Mouse (Mus musculus): ENCODE data around the gene Sigirr. TPM values are rescaled to one million over a fixed set of nuclear protein-coding genes. Genes with fewer than 3 reads are reported as not detected.
A peak's percentile ranks its signal among the peaks of the same experiment; 100 is the strongest.

Gene Sigirr
- 3.3 and 7.8 TPM in 2 replicates for polyA plus RNA-seq (2015; fragmentation: Nextera tagmentation; extraction: Ambion mirVana)

- 1% methylated on average over 56 of the region's 56 CpGs for WGBS
- Histone ChIP-seq H3K4me2 (peak within 1 kb of the TSS; percentile 77), H3K9ac (replicated peaks) (peak within 1 kb of the TSS; percentile 42), H3K36me3 (no peaks in the 10 kb centered on the region), H3K4me1 (peaks cover 13% of the 10 kb centered on the region), H3K4me3 (replicated peaks) (peak within 1 kb of the TSS; percentile 46), H3K9me3 (replicated peaks) (no peaks in the 10 kb centered on the region), H3K27me3 (replicated peaks) (peaks cover 53% of the 10 kb centered on the region), H3K27ac (replicated peaks) (no peak within 1 kb of the TSS)
- ATAC-seq (ENCODE audit: low FRiP score): peak; percentile 65
These were observed at the start of gene Sigirr for GRCm38 (mm10) chr7:141099911-141100691. Gene Sigirr (minus strand): TSS chr7:141100572.

GRCm38 (mm10) chr7:141148639-141149038 is 48.3 kb upstream of the Sigirr start:
- H3K9me3 ChIP-seq (replicated peaks): no peaks in the 10 kb centered on the region
- H3K36me3 ChIP-seq: peaks cover 49% of the 10 kb centered on the region

GRCm38 (mm10) chr7:141147044-141147443 is 46.7 kb upstream of the Sigirr start:
- no peak for ATAC-seq (ENCODE audit: low FRiP score)
- Histone ChIP-seq H3K36me3 (peaks cover 41% of the 10 kb centered on the region), H3K9me3 (replicated peaks) (no peaks in the 10 kb centered on the region), H3K4me2 (no peak overlapping the region), H3K4me3 (replicated peaks) (no peak overlapping the region), H3K27ac (replicated peaks) (no peak overlapping the region), H3K27me3 (replicated peaks) (no peaks in the 10 kb centered on the region), H3K9ac (replicated peaks) (no peak overlapping the region), H3K4me1 (no peaks in the 10 kb centered on the region)
- WGBS: 79% methylated on average over 6 of the region's 6 CpGs

More at GRCm38 (mm10) chr7:141148639-141149038, 48.3 kb upstream of the Sigirr start:
- Histone ChIP-seq H3K4me2 (no peak overlapping the region), H3K27me3 (replicated peaks) (no peaks in the 10 kb centered on the region), H3K4me3 (replicated peaks) (no peak overlapping the region), H3K4me1 (no peaks in the 10 kb centered on the region), H3K27ac (replicated peaks) (no peak overlapping the region), H3K9ac (replicated peaks) (no peak overlapping the region)
- no peak for ATAC-seq (ENCODE audit: low FRiP score)
- WGBS: 76% methylated on average over 4 of the region's 4 CpGs

- no peaks in the 10 kb centered on the region for H3K9me3 ChIP-seq (replicated peaks)
- no peaks in the 10 kb centered on the region for H3K27me3 ChIP-seq (replicated peaks)
- H3K27ac ChIP-seq (replicated peaks): no peak overlapping the region
- peaks cover 40% of the 10 kb centered on the region for H3K36me3 ChIP-seq
- no peak for ATAC-seq (ENCODE audit: low FRiP score)
- H3K9ac ChIP-seq (replicated peaks): no peak overlapping the region
- WGBS: 95% methylated on average over 12 of the region's 12 CpGs
- H3K4me1 ChIP-seq: no peaks in the 10 kb centered on the region
- no peak overlapping the region for H3K4me2 ChIP-seq
- H3K4me3 ChIP-seq (replicated peaks): no peak overlapping the region
These were observed 45.7 kb upstream of the Sigirr start for GRCm38 (mm10) chr7:141146043-141146595.

GRCm38 (mm10) chr7:141145403-141145802 is 45.0 kb upstream of the Sigirr start:
- no peaks in the 10 kb centered on the region for H3K4me1 ChIP-seq
- H3K4me2 ChIP-seq: no peak overlapping the region
- H3K9ac ChIP-seq (replicated peaks): no peak overlapping the region
- H3K4me3 ChIP-seq (replicated peaks): no peak overlapping the region
- H3K36me3 ChIP-seq: peaks cover 40% of the 10 kb centered on the region
- no peaks in the 10 kb centered on the region for H3K27me3 ChIP-seq (replicated peaks)
- no peak overlapping the region for H3K27ac ChIP-seq (replicated peaks)
- 90% methylated on average over 1 of the region's 1 CpGs for WGBS
- no peak for ATAC-seq (ENCODE audit: low FRiP score)
- H3K9me3 ChIP-seq (replicated peaks): no peaks in the 10 kb centered on the region

- H3K9ac ChIP-seq (replicated peaks): no peak overlapping the region
- H3K36me3 ChIP-seq: peaks cover 40% of the 10 kb centered on the region
- no peak for ATAC-seq (ENCODE audit: low FRiP score)
- H3K27ac ChIP-seq (replicated peaks): no peak overlapping the region
- no peak overlapping the region for H3K4me2 ChIP-seq
- 90% methylated on average over 3 of the region's 3 CpGs for WGBS
- no peaks in the 10 kb centered on the region for H3K9me3 ChIP-seq (replicated peaks)
- H3K4me3 ChIP-seq (replicated peaks): no peak overlapping the region
- H3K27me3 ChIP-seq (replicated peaks): no peaks in the 10 kb centered on the region
- no peaks in the 10 kb centered on the region for H3K4me1 ChIP-seq
These were observed 44.3 kb upstream of the Sigirr start for GRCm38 (mm10) chr7:141144650-141145049.

- H3K27ac ChIP-seq (replicated peaks): no peak overlapping the region
- H3K27me3 ChIP-seq (replicated peaks): no peaks in the 10 kb centered on the region
- peaks cover 46% of the 10 kb centered on the region for H3K36me3 ChIP-seq
- ATAC-seq (ENCODE audit: low FRiP score): no peak
- H3K4me3 ChIP-seq (replicated peaks): no peak overlapping the region
- H3K9ac ChIP-seq (replicated peaks): no peak overlapping the region
- no peaks in the 10 kb centered on the region for H3K4me1 ChIP-seq
- H3K4me2 ChIP-seq: no peak overlapping the region
- H3K9me3 ChIP-seq (replicated peaks): no peaks in the 10 kb centered on the region
- 91% methylated on average over 2 of the region's 2 CpGs for WGBS
These were observed 43.5 kb upstream of the Sigirr start for GRCm38 (mm10) chr7:141143861-141144260.

- peaks cover 51% of the 10 kb centered on the region for H3K36me3 ChIP-seq
These were observed 42.7 kb upstream of the Sigirr start for GRCm38 (mm10) chr7:141143112-141143511.

GRCm38 (mm10) chr7:141141326-141141725 is 41.0 kb upstream of the Sigirr start:
- Histone ChIP-seq H3K4me1 (no peaks in the 10 kb centered on the region), H3K27ac (replicated peaks) (no peak overlapping the region), H3K27me3 (replicated peaks) (no peaks in the 10 kb centered on the region), H3K9me3 (replicated peaks) (no peaks in the 10 kb centered on the region), H3K36me3 (peaks cover 56% of the 10 kb centered on the region), H3K9ac (replicated peaks) (no peak overlapping the region), H3K4me3 (replicated peaks) (no peak overlapping the region), H3K4me2 (no peak overlapping the region)
- 88% methylated on average over 4 of the region's 4 CpGs for WGBS
- no peak for ATAC-seq (ENCODE audit: low FRiP score)

More at GRCm38 (mm10) chr7:141143112-141143511, 42.7 kb upstream of the Sigirr start:
- Histone ChIP-seq H3K4me3 (replicated peaks) (no peak overlapping the region), H3K4me1 (no peaks in the 10 kb centered on the region), H3K4me2 (no peak overlapping the region), H3K9ac (replicated peaks) (no peak overlapping the region), H3K27me3 (replicated peaks) (no peaks in the 10 kb centered on the region), H3K27ac (replicated peaks) (no peak overlapping the region), H3K9me3 (replicated peaks) (no peaks in the 10 kb centered on the region)
- ATAC-seq (ENCODE audit: low FRiP score): no peak
- 61% methylated on average over 5 of the region's 5 CpGs for WGBS

- peak overlapping the region; percentile 89 for H3K4me3 ChIP-seq (replicated peaks)
- H3K27me3 ChIP-seq (replicated peaks): no peaks in the 10 kb centered on the region
- ATAC-seq (ENCODE audit: low FRiP score): no peak
- H3K9ac ChIP-seq (replicated peaks): peak overlapping the region; percentile 84
- peaks cover 19% of the 10 kb centered on the region for H3K4me1 ChIP-seq
- H3K36me3 ChIP-seq: peaks cover 20% of the 10 kb centered on the region
- H3K4me2 ChIP-seq: peak overlapping the region; percentile 89
- no peaks in the 10 kb centered on the region for H3K9me3 ChIP-seq (replicated peaks)
- no peak overlapping the region for H3K27ac ChIP-seq (replicated peaks)
- WGBS: 56% methylated on average over 12 of the region's 12 CpGs
These were observed 31.8 kb upstream of the Sigirr start for GRCm38 (mm10) chr7:141131904-141132755.

- Histone ChIP-seq H3K4me2 (peak overlapping the region; percentile 89), H3K27me3 (replicated peaks) (no peaks in the 10 kb centered on the region)
These were observed 30.9 kb upstream of the Sigirr start for GRCm38 (mm10) chr7:141131024-141131820.

More at GRCm38 (mm10) chr7:141131024-141131820, 30.9 kb upstream of the Sigirr start:
- peak overlapping the region; percentile 89 for H3K4me3 ChIP-seq (replicated peaks)
- H3K4me1 ChIP-seq: peaks cover 19% of the 10 kb centered on the region
- H3K27ac ChIP-seq (replicated peaks): peak overlapping the region; percentile 73; the same call in 1 of the 2 replicates
- H3K9me3 ChIP-seq (replicated peaks): no peaks in the 10 kb centered on the region
- peak; percentile 99 for ATAC-seq (ENCODE audit: low FRiP score)
- peaks cover 11% of the 10 kb centered on the region for H3K36me3 ChIP-seq
- H3K9ac ChIP-seq (replicated peaks): peak overlapping the region; percentile 84
- WGBS: under 1% methylated on average over 59 of the region's 59 CpGs
